Mouse (Mus musculus) kidney, adult 2 months (tissue): ENCODE results near the gene Nfkbil1.

Experiments
- CTCF ChIP-seq: fragments of 200-500 bp; conservative IDR thresholded peaks from 2 replicates; pipeline ENCODE4 v1.5.1; 2011; ENCODE audit warnings: low read depth, mild to moderate bottlenecking, control low read depth, low read length, moderate library complexity, mixed read lengths; ENCODE audit not compliant: insufficient read depth, insufficient read length
- POLR2A ChIP-seq: fragments of 200-500 bp; IDR thresholded peaks from one replicate; pipeline ENCODE4 v1.6.1; 2011; ENCODE audit warnings: low read depth, low read length, control low read depth

DNA sequence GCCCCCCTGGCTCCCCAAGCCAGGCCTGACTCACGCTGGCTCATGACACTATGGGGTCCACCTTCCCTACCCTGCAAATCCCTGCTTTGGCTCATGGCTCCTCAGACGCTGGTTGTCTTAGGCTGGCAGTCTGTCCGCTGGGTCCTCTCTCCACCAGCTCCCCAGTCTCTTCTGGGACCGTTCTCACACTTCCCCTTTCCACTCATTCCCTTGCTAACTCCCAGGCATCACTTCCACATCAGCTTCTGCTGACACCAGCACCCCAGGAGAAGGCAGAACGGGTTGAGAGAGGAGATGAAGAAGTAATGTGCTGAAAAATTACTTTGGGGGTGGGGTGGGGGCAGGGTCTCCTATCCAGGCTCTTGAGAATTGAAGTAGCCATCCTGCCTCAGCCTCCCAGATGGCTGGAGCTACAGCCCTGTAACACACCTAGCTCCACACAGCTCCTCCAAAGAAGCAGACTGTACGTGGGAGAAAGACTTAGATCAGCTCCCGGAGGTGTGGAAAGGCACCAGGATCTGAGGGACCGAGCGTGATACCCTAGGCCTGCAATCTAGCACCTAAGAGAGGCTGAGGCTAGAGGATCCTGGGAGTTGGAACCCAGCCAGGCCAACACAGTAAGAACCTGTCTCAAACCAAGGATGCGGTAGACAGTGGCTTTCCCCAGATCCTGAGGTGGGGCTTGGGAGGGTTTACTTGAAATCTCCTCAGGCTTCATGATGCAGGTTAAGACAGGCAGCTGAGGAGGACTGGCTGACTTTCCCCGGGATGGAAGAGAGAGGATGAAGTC lies 63.0 kb downstream of the Nfkbil1 start:
- no peak for TF ChIP-seq POLR2A
- TF ChIP-seq CTCF: no peak
